Mouse (Mus musculus) kidney, embryonic 15.5 days (tissue): ENCODE results near the gene Prr23a3. TPM values are rescaled to one million over a fixed set of nuclear protein-coding genes. Genes with fewer than 3 reads are reported as not detected.

Experiments used
- ATAC-seq: fragments of 200-750 bp; cut with Nextera tagmentation; replicated peaks from 2 replicates; pipeline ENCODE4 v1.8.0; 2017; ENCODE audit warnings: moderate TSS enrichment; ENCODE audit not compliant: low FRiP score
- H3K27ac ChIP-seq: fragments of 300-500 bp; sonication (generic); 2 replicates; pipeline ENCODE4 v1.5.1; 2015; ENCODE audit warnings: mild to moderate bottlenecking, inconsistent platforms
- H3K27me3 ChIP-seq: fragments of 300-500 bp; sonication (generic); 2 replicates; pipeline ENCODE4 v1.6.1; 2015; ENCODE audit warnings: inconsistent platforms
- H3K36me3 ChIP-seq: fragments of 300-500 bp; sonication (generic); 2 replicates; pipeline ENCODE4 v1.6.1; 2015; ENCODE audit warnings: inconsistent platforms
- H3K4me1 ChIP-seq: fragments of 300-500 bp; sonication (generic); 2 replicates; pipeline ENCODE4 v1.6.1; 2015; ENCODE audit warnings: inconsistent platforms
- H3K4me2 ChIP-seq: fragments of 300-500 bp; sonication (generic); 2 replicates; pipeline ENCODE4 v1.6.1; 2015; ENCODE audit warnings: moderate library complexity, mild to moderate bottlenecking, inconsistent platforms
- H3K4me3 ChIP-seq: fragments of 300-500 bp; sonication (generic); replicated peaks from 2 replicates; pipeline ENCODE4 v1.5.1; 2015; ENCODE audit warnings: mild to moderate bottlenecking, inconsistent platforms
- H3K9ac ChIP-seq: fragments of 300-500 bp; sonication (generic); 2 replicates; pipeline ENCODE4 v1.6.1; 2015; ENCODE audit warnings: mild to moderate bottlenecking, inconsistent platforms
- H3K9me3 ChIP-seq: fragments of 300-500 bp; sonication (generic); replicated peaks from 2 replicates; pipeline ENCODE4 v1.6.1; 2016; ENCODE audit warnings: inconsistent platforms
- WGBS: fragments of 180-500 bp; shearing (Covaris S2); methylation state at CpG from one replicate; pipeline ENCODE4 v1.1.7; 2015; ENCODE audit warnings: mixed read lengths; 5-methylcytosine and 5-hydroxymethylcytosine counted together
- polyA plus RNA-seq: library from polyadenylated mRNA; unstranded; fragments of >200 nt; fragmentation: Nextera tagmentation; extraction: Ambion mirVana; gene quantifications from 2 replicates; pipeline ENCODE4 v1.2.1, GENCODE M21; 2015

Prr23a3 gene
- polyA plus RNA-seq: not detected in 2 replicates

GRCm38 (mm10) chr9:98864571-98864970, at the start of gene Prr23a3:
TSS of gene Prr23a3 (plus strand) at chr9:98864767.
- 0 out of 2 replicates have a peak, but pooled peaks cover 3% of the 10 kb centered on the region for H3K9me3 ChIP-seq
- no peak within 1 kb of the TSS for H3K27ac ChIP-seq
- no peaks in the 10 kb centered on the region for H3K4me1 ChIP-seq
- 62% methylated on average over 22 of the region's 22 CpGs for WGBS
- peak within 1 kb of the TSS; percentile 19; the same call in 1 of the 2 replicates for H3K4me2 ChIP-seq
- H3K27me3 ChIP-seq: peaks cover 6% of the 10 kb centered on the region
- no peak within 1 kb of the TSS for H3K4me3 ChIP-seq
- no peak for ATAC-seq
- no peaks in the 10 kb centered on the region for H3K36me3 ChIP-seq
- no peak within 1 kb of the TSS for H3K9ac ChIP-seq

- Histone ChIP-seq H3K27ac (no peak overlapping the region), H3K27me3 (no peaks in the 10 kb centered on the region), H3K4me2 (no peak overlapping the region), H3K9ac (no peak overlapping the region), H3K4me3 (no peak overlapping the region), H3K4me1 (peaks cover 3% of the 10 kb centered on the region; the same call in 1 of the 2 replicates), H3K9me3 (no peaks in the 10 kb centered on the region), H3K36me3 (no peaks in the 10 kb centered on the region)
- WGBS: 68% methylated on average over 3 of the region's 3 CpGs
- no peak for ATAC-seq
Measured at GRCm38 (mm10) chr9:98816066-98816465, 48.5 kb upstream of the Prr23a3 start.

GRCm38 (mm10) chr9:98817592-98817991, 47.0 kb upstream of the Prr23a3 start:
- Histone ChIP-seq H3K9ac (no peak overlapping the region), H3K36me3 (no peaks in the 10 kb centered on the region), H3K27me3 (no peaks in the 10 kb centered on the region), H3K4me1 (peaks cover 3% of the 10 kb centered on the region; the same call in 1 of the 2 replicates), H3K27ac (no peak overlapping the region), H3K9me3 (no peaks in the 10 kb centered on the region), H3K4me2 (no peak overlapping the region), H3K4me3 (no peak overlapping the region)
- no peak for ATAC-seq
- WGBS: 80% methylated on average over 7 of the region's 7 CpGs

- Histone ChIP-seq H3K9ac (no peak overlapping the region), H3K36me3 (no peaks in the 10 kb centered on the region), H3K4me2 (no peak overlapping the region), H3K4me3 (no peak overlapping the region), H3K27ac (no peak overlapping the region), H3K9me3 (no peaks in the 10 kb centered on the region; the same call in 1 of the 2 replicates), H3K4me1 (peaks cover 3% of the 10 kb centered on the region; the same call in 1 of the 2 replicates), H3K27me3 (no peaks in the 10 kb centered on the region)
- no peak for ATAC-seq
- 29% methylated on average over 5 of the region's 5 CpGs for WGBS
Measured at GRCm38 (mm10) chr9:98818971-98819370, 45.6 kb upstream of the Prr23a3 start.

- WGBS: 66% methylated on average over 2 of the region's 2 CpGs
- Histone ChIP-seq H3K4me2 (no peak overlapping the region), H3K4me1 (peaks cover 3% of the 10 kb centered on the region; the same call in 1 of the 2 replicates), H3K36me3 (no peaks in the 10 kb centered on the region), H3K9me3 (no peaks in the 10 kb centered on the region; the same call in 1 of the 2 replicates), H3K27ac (no peak overlapping the region), H3K4me3 (no peak overlapping the region), H3K27me3 (no peaks in the 10 kb centered on the region), H3K9ac (no peak overlapping the region)
- no peak for ATAC-seq
Measured at GRCm38 (mm10) chr9:98819481-98819880, 45.1 kb upstream of the Prr23a3 start.

GRCm38 (mm10) chr9:98820461-98820860, 44.1 kb upstream of the Prr23a3 start:
- no peak for ATAC-seq

GRCm38 (mm10) chr9:98821067-98821466, 43.5 kb upstream of the Prr23a3 start:
- H3K4me3 ChIP-seq: no peak overlapping the region
- no peaks in the 10 kb centered on the region; the same call in 1 of the 2 replicates for H3K9me3 ChIP-seq
- H3K4me2 ChIP-seq: no peak overlapping the region
- H3K27me3 ChIP-seq: no peaks in the 10 kb centered on the region
- H3K36me3 ChIP-seq: no peaks in the 10 kb centered on the region
- ATAC-seq: no peak
- no peak overlapping the region for H3K9ac ChIP-seq
- H3K27ac ChIP-seq: no peak overlapping the region
- H3K4me1 ChIP-seq: peaks cover 3% of the 10 kb centered on the region; the same call in 1 of the 2 replicates

More at GRCm38 (mm10) chr9:98820461-98820860, 44.1 kb upstream of the Prr23a3 start:
- no peak overlapping the region for H3K9ac ChIP-seq
- WGBS: 86% methylated on average over 4 of the region's 4 CpGs
- H3K4me3 ChIP-seq: no peak overlapping the region
- H3K27ac ChIP-seq: no peak overlapping the region
- peaks cover 3% of the 10 kb centered on the region; the same call in 1 of the 2 replicates for H3K4me1 ChIP-seq
- H3K27me3 ChIP-seq: no peaks in the 10 kb centered on the region
- no peaks in the 10 kb centered on the region for H3K36me3 ChIP-seq
- no peaks in the 10 kb centered on the region; the same call in 1 of the 2 replicates for H3K9me3 ChIP-seq
- H3K4me2 ChIP-seq: no peak overlapping the region

- no peaks in the 10 kb centered on the region for H3K27me3 ChIP-seq
- H3K4me3 ChIP-seq: no peak overlapping the region
- H3K4me1 ChIP-seq: peaks cover 3% of the 10 kb centered on the region; the same call in 1 of the 2 replicates
- H3K9ac ChIP-seq: no peak overlapping the region
- H3K27ac ChIP-seq: no peak overlapping the region
- no peaks in the 10 kb centered on the region; the same call in 1 of the 2 replicates for H3K9me3 ChIP-seq
- no peak overlapping the region for H3K4me2 ChIP-seq
- 90% methylated on average over 7 of the region's 7 CpGs for WGBS
- no peak for ATAC-seq
- no peaks in the 10 kb centered on the region for H3K36me3 ChIP-seq
Measured at GRCm38 (mm10) chr9:98823805-98824204, 40.8 kb upstream of the Prr23a3 start.

GRCm38 (mm10) chr9:98829508-98829907, 35.1 kb upstream of the Prr23a3 start:
- 16% methylated on average over 5 of the region's 5 CpGs for WGBS
- Histone ChIP-seq H3K27ac (no peak overlapping the region), H3K9me3 (no peaks in the 10 kb centered on the region), H3K27me3 (no peaks in the 10 kb centered on the region), H3K4me1 (peaks cover 6% of the 10 kb centered on the region), H3K9ac (no peak overlapping the region), H3K4me3 (no peak overlapping the region), H3K4me2 (no peak overlapping the region), H3K36me3 (no peaks in the 10 kb centered on the region)
- peak; percentile 75 for ATAC-seq

GRCm38 (mm10) chr9:98837537-98838074, 27.0 kb upstream of the Prr23a3 start:
- no peak overlapping the region for H3K4me3 ChIP-seq
- no peak overlapping the region for H3K27ac ChIP-seq
- H3K36me3 ChIP-seq: no peaks in the 10 kb centered on the region
- no peaks in the 10 kb centered on the region; the same call in 1 of the 2 replicates for H3K9me3 ChIP-seq
- no peak overlapping the region for H3K4me2 ChIP-seq
- peak; percentile 93 for ATAC-seq
- 38% methylated on average over 7 of the region's 7 CpGs for WGBS
- no peaks in the 10 kb centered on the region for H3K4me1 ChIP-seq
- H3K9ac ChIP-seq: no peak overlapping the region
- no peaks in the 10 kb centered on the region for H3K27me3 ChIP-seq

GRCm38 (mm10) chr9:98842117-98842516, 22.4 kb upstream of the Prr23a3 start, which contains the start of gene Prr23a1:
TSS of gene Prr23a1 (plus strand) at chr9:98842503.
- H3K4me2 ChIP-seq: peak within 1 kb of the TSS; percentile 36
- 65% methylated on average over 22 of the region's 22 CpGs for WGBS

GRCm38 (mm10) chr9:98856210-98856609, 8.4 kb upstream of the Prr23a3 start, which contains the start of gene Prr23a2:
TSS of gene Prr23a2 (plus strand) at chr9:98856494.
- WGBS: 74% methylated on average over 18 of the region's 18 CpGs
- ATAC-seq: 0 out of 2 replicates have a peak, but pooled peaks have one; percentile 22
- H3K4me2 ChIP-seq: no peak within 1 kb of the TSS
- H3K36me3 ChIP-seq: no peaks in the 10 kb centered on the region
- H3K4me1 ChIP-seq: no peaks in the 10 kb centered on the region
- H3K27me3 ChIP-seq: no peaks in the 10 kb centered on the region
- no peak within 1 kb of the TSS for H3K9ac ChIP-seq
- H3K9me3 ChIP-seq: no peaks in the 10 kb centered on the region
- no peak within 1 kb of the TSS for H3K27ac ChIP-seq
- no peak within 1 kb of the TSS for H3K4me3 ChIP-seq

More at GRCm38 (mm10) chr9:98842117-98842516, 22.4 kb upstream of the Prr23a3 start, which contains the start of gene Prr23a1:
- Histone ChIP-seq H3K9me3 (no peaks in the 10 kb centered on the region; the same call in 1 of the 2 replicates), H3K4me3 (no peak within 1 kb of the TSS), H3K9ac (no peak within 1 kb of the TSS), H3K36me3 (no peaks in the 10 kb centered on the region), H3K4me1 (no peaks in the 10 kb centered on the region), H3K27ac (no peak within 1 kb of the TSS), H3K27me3 (no peaks in the 10 kb centered on the region)
- ATAC-seq: no peak
